Mouse (Mus musculus): ENCODE data around the gene Ola1.

DNA sequence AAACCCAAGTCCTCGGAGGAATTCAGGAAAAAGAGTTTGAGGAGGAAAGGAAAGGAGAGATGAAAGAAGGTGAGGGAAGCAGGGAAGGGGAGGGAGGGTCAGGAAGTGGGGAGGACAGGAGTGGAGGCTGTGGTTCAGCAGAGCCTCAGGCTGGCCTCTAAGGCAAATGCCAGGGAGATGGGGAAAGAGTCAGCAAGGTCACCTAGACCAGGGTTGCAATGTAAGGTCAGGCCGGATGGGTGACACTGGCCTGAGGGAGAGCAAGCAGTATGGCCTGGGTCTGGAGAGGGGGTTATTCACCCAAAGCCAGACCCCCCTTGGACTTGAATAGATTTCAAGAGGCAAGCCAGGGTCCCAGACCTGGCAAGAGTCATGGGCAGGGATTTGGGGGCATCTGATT lies 147.5 kb downstream of the Ola1 start:
- TF ChIP-seq CTCF (IDR thresholded peaks at IDR 0.05; ENCODE audit: low read depth), result no peak
- TF ChIP-seq EP300 (IDR thresholded peaks at IDR 0.05; ENCODE audit: low read depth), result no peak

Data from liver, postnatal 0 days (tissue).